Mouse (Mus musculus): ENCODE results near the gene 1700069L16Rik. TPM values are rescaled to one million over a fixed set of nuclear protein-coding genes. Genes with fewer than 3 reads are reported as not detected.

Gene 1700069L16Rik
- polyA plus RNA-seq, 1 experiment = 11.1 TPM

DNA sequence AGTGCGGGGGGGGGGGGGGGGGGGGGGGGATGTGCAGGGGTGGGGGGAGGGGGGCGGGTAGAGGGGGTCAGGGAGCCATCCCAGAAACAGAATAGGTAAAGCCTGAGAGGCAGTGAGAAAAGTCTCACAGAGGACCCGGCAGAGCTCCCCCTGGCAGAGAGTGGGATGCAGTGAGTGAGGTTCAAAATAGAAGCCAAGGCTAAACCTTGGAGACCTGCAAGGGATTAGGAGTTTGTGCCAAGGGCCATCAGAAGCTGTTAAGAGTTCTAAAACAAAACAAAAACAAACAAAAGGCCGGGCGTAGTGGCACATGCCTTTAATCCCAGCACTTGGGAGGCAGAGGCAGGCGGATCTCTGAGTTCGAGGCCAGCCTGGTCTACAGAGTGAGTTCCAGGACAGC, 47.0 kb downstream of the 1700069L16Rik start:
- TF ChIP-seq CTCF (IDR thresholded peaks at IDR 0.05; ENCODE audit: control insufficient read depth, insufficient read depth, insufficient replicate concordance, low read depth, low read length) (no peak), POLR2A (IDR thresholded peaks at IDR 0.05; ENCODE audit: control insufficient read depth, low read depth, low read length) (no peak)
- no peaks in the 10 kb centered on the region for H3K27me3 ChIP-seq (ENCODE audit: control insufficient read depth, insufficient read depth, low read length)
- H3K36me3 ChIP-seq (ENCODE audit: control insufficient read depth, insufficient read depth, low read length) = no peaks in the 10 kb centered on the region
- H3K27ac ChIP-seq (ENCODE audit: control insufficient read depth, insufficient read depth, low read depth, low read length) = no peak overlapping the region
- H3K4me3 ChIP-seq (ENCODE audit: control insufficient read depth, low read depth, low read length) = no peak overlapping the region
- H3K4me1 ChIP-seq (ENCODE audit: control insufficient read depth, insufficient read depth, low read length) = no peaks in the 10 kb centered on the region

DNA sequence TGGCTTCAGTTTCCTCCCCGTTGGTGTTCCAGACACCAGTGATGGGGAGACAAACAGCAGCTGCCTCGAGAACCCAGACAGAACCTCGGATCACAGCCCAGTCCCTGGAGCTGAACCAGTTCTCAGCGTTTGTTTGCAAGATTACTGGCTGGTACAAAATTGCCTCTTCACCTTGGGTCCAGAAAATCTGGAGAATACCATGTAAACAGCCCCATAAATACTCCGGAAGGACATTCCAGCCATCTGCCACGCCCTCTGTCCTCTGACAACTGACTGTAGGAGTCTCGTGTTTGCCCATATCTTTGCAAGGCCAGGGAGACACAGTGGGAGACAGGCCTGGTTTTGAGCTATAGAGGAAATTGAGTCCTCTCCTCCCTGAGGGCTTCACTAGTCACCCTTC, 49.7 kb downstream of the 1700069L16Rik start:
- Histone ChIP-seq H3K4me1 (ENCODE audit: control insufficient read depth, insufficient read depth, low read length) (no peaks in the 10 kb centered on the region), H3K27ac (ENCODE audit: control insufficient read depth, insufficient read depth, low read depth, low read length) (no peak overlapping the region), H3K4me3 (ENCODE audit: control insufficient read depth, low read depth, low read length) (no peak overlapping the region), H3K36me3 (ENCODE audit: control insufficient read depth, insufficient read depth, low read length) (no peaks in the 10 kb centered on the region), H3K27me3 (ENCODE audit: control insufficient read depth, insufficient read depth, low read length) (no peaks in the 10 kb centered on the region)
- TF ChIP-seq POLR2A (IDR thresholded peaks at IDR 0.05; ENCODE audit: control insufficient read depth, low read depth, low read length) = no peak
- no peak for TF ChIP-seq CTCF (IDR thresholded peaks at IDR 0.05; ENCODE audit: control insufficient read depth, insufficient read depth, insufficient replicate concordance, low read depth, low read length)

DNA sequence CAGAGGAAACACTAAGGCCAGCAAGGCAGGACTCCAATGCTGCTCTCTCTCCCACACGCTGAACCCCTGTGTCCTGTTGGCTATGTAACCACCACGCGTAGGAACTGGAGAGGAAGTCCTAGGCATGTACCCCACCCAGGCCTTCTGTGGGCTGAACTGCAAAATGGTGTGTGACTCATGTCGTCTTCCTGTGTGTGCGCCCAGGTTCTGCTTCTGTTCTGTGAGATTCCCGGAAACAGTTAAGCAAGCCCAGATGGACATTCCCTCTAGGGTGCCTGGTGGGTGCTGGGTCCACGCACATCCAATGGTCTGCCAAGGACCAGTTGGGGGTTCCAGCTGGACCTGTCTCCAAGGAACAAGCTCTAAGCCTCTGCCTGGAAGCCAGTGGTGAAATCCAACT, 52.1 kb downstream of the 1700069L16Rik start:
- no peak overlapping the region for H3K4me3 ChIP-seq (ENCODE audit: control insufficient read depth, low read depth, low read length)
- no peak overlapping the region for H3K27ac ChIP-seq (ENCODE audit: control insufficient read depth, insufficient read depth, low read depth, low read length)
- no peaks in the 10 kb centered on the region for H3K27me3 ChIP-seq (ENCODE audit: control insufficient read depth, insufficient read depth, low read length)
- no peaks in the 10 kb centered on the region for H3K4me1 ChIP-seq (ENCODE audit: control insufficient read depth, insufficient read depth, low read length)
- no peak for TF ChIP-seq CTCF (IDR thresholded peaks at IDR 0.05; ENCODE audit: control insufficient read depth, insufficient read depth, insufficient replicate concordance, low read depth, low read length)
- no peak for TF ChIP-seq POLR2A (IDR thresholded peaks at IDR 0.05; ENCODE audit: control insufficient read depth, low read depth, low read length)
- no peaks in the 10 kb centered on the region for H3K36me3 ChIP-seq (ENCODE audit: control insufficient read depth, insufficient read depth, low read length)

DNA sequence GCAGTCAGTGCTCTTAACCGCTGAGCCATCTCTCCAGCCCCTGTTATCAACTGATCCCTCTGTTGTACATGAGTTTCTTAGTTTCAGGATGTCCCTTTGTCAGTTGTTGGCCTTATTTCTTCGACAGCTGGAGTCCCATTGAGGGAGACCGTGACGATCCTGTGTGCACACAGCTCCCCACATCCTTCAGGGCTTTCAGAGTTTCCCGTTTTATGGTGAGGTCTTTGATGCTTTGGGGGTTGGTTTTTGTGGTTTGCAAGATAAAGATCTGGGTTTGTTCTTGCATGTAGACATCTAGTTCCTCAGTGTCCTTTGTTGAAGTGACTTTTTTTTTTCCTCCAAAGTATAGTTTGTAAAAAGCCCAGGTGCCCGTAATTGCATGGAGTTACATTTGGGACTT, 54.0 kb downstream of the 1700069L16Rik start:
- Histone ChIP-seq H3K36me3 (ENCODE audit: control insufficient read depth, insufficient read depth, low read length) (no peaks in the 10 kb centered on the region), H3K4me3 (ENCODE audit: control insufficient read depth, low read depth, low read length) (no peak overlapping the region), H3K27me3 (ENCODE audit: control insufficient read depth, insufficient read depth, low read length) (no peaks in the 10 kb centered on the region), H3K27ac (ENCODE audit: control insufficient read depth, insufficient read depth, low read depth, low read length) (no peak overlapping the region), H3K4me1 (ENCODE audit: control insufficient read depth, insufficient read depth, low read length) (no peaks in the 10 kb centered on the region)
- no peak for TF ChIP-seq CTCF (IDR thresholded peaks at IDR 0.05; ENCODE audit: control insufficient read depth, insufficient read depth, insufficient replicate concordance, low read depth, low read length)
- TF ChIP-seq POLR2A (IDR thresholded peaks at IDR 0.05; ENCODE audit: control insufficient read depth, low read depth, low read length) = no peak

DNA sequence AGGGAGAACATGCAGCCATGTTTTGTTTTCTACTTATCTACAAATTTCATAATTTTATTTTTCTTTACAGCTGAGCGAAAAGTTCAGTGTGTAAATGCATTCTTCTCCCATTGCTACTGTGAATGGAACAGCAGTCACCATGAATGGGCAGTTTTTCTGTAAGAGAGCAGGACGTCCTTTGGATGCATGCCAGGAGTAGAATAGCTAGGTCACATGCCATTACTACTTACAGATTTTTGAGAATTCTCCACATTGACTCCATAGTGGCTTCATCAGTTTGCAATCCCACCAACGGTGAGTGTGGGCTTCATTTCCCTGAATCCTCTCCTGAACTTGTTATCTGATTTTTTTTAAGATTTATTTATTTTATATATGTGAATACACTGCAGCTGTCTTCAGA, 54.5 kb downstream of the 1700069L16Rik start:
- no peak overlapping the region for H3K4me3 ChIP-seq (ENCODE audit: control insufficient read depth, low read depth, low read length)
- no peaks in the 10 kb centered on the region for H3K27me3 ChIP-seq (ENCODE audit: control insufficient read depth, insufficient read depth, low read length)
- H3K36me3 ChIP-seq (ENCODE audit: control insufficient read depth, insufficient read depth, low read length) = no peaks in the 10 kb centered on the region
- no peaks in the 10 kb centered on the region for H3K4me1 ChIP-seq (ENCODE audit: control insufficient read depth, insufficient read depth, low read length)
- TF ChIP-seq CTCF (IDR thresholded peaks at IDR 0.05; ENCODE audit: control insufficient read depth, insufficient read depth, insufficient replicate concordance, low read depth, low read length) = no peak
- no peak for TF ChIP-seq POLR2A (IDR thresholded peaks at IDR 0.05; ENCODE audit: control insufficient read depth, low read depth, low read length)
- no peak overlapping the region for H3K27ac ChIP-seq (ENCODE audit: control insufficient read depth, insufficient read depth, low read depth, low read length)

DNA sequence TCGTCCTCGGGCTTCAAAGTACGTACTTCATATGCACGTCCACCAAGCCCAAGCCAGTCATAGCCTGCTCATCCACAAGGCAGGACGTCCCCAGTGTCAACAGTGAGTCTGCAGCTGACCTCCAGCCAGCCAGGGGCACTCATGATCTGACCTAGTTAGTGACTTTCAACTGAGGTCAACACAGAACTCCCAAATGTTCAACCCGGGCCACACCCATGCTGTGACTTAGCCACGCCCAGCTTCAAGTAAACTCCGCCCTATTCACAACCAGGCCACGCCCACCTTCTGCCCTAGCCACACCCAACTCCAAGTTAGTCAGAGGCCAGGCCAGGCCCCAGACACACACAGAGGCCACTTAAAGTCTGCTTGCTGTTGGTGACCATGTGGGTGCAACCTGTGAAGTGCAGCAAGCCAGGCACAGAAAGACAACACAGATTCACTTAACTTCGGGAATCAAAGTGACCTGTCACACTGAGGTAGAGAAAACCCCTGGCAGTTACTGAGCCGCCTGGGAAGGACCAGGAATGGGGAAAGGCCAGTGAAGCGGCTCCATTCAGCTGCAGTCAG, 59.9 kb downstream of the 1700069L16Rik start:
- Histone ChIP-seq H3K36me3 (ENCODE audit: control insufficient read depth, insufficient read depth, low read length) (no peaks in the 10 kb centered on the region), H3K27ac (ENCODE audit: control insufficient read depth, insufficient read depth, low read depth, low read length) (no peak overlapping the region), H3K4me3 (ENCODE audit: control insufficient read depth, low read depth, low read length) (no peak overlapping the region), H3K27me3 (ENCODE audit: control insufficient read depth, insufficient read depth, low read length) (no peaks in the 10 kb centered on the region), H3K4me1 (ENCODE audit: control insufficient read depth, insufficient read depth, low read length) (peaks cover 15% of the 10 kb centered on the region)
- TF ChIP-seq CTCF (IDR thresholded peaks at IDR 0.05; ENCODE audit: control insufficient read depth, insufficient read depth, insufficient replicate concordance, low read depth, low read length) = no peak

DNA sequence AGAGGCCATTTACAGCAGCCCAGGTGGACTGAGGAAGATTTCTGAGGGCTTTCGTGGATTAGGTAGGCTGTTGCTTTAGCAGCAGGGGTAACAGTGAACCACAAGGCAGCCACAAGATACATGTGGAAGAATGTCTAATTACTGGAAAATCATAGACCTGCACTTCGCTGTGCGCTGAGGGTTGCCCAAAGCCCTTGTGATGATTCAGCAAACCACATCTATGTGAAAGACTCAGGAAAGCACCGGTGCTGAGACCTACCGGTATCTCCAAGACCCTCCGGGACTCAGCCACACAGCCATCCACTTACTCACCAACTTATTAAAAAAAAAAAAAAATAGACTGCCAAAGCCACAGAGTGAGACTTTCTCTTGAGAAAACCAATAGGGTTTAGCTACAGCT, 60.4 kb downstream of the 1700069L16Rik start:
- Histone ChIP-seq H3K36me3 (ENCODE audit: control insufficient read depth, insufficient read depth, low read length) (no peaks in the 10 kb centered on the region), H3K4me1 (ENCODE audit: control insufficient read depth, insufficient read depth, low read length) (peaks cover 15% of the 10 kb centered on the region), H3K27ac (ENCODE audit: control insufficient read depth, insufficient read depth, low read depth, low read length) (no peak overlapping the region), H3K4me3 (ENCODE audit: control insufficient read depth, low read depth, low read length) (no peak overlapping the region), H3K27me3 (ENCODE audit: control insufficient read depth, insufficient read depth, low read length) (no peaks in the 10 kb centered on the region)
- no peak for TF ChIP-seq CTCF (IDR thresholded peaks at IDR 0.05; ENCODE audit: control insufficient read depth, insufficient read depth, insufficient replicate concordance, low read depth, low read length)
- no peak for TF ChIP-seq POLR2A (IDR thresholded peaks at IDR 0.05; ENCODE audit: control insufficient read depth, low read depth, low read length)

DNA sequence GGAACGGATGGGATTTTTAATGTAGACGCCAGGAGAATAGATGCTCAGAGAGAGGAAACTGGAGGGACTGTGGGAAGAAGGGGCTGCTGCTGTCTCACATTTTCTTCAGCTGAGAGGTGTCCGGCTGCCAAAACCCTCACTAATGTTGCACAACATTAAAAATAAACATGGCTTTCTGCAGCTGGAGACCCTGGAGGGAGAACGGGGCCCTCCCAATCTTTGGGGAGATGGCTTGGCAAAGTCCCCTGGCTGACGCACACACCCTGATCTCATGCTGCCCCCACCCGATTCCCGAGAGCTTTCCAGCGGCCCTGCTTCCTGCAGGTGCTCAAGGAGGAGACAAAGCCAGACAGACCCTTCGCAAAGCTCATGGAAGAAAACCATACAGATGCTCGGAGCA, 63.7 kb downstream of the 1700069L16Rik start:
- no peak for TF ChIP-seq CTCF (IDR thresholded peaks at IDR 0.05; ENCODE audit: control insufficient read depth, insufficient read depth, insufficient replicate concordance, low read depth, low read length)
- TF ChIP-seq POLR2A (IDR thresholded peaks at IDR 0.05; ENCODE audit: control insufficient read depth, low read depth, low read length) = no peak
- Histone ChIP-seq H3K4me3 (ENCODE audit: control insufficient read depth, low read depth, low read length) (no peak overlapping the region), H3K27me3 (ENCODE audit: control insufficient read depth, insufficient read depth, low read length) (no peaks in the 10 kb centered on the region), H3K36me3 (ENCODE audit: control insufficient read depth, insufficient read depth, low read length) (no peaks in the 10 kb centered on the region), H3K27ac (ENCODE audit: control insufficient read depth, insufficient read depth, low read depth, low read length) (no peak overlapping the region), H3K4me1 (ENCODE audit: control insufficient read depth, insufficient read depth, low read length) (peaks cover 15% of the 10 kb centered on the region)
